Mouse (Mus musculus) gastrocnemius, postnatal 10 days (tissue): ENCODE results near the gene Maml1. TPM values are rescaled to one million over a fixed set of nuclear protein-coding genes. Genes with fewer than 3 reads are reported as not detected.

ENCODE experiments used
- DNase-seq: peaks from one replicate; pipeline ENCODE4 v3.0.0; 2021; ENCODE audit warnings: mixed read lengths
- microRNA-seq, 2 experiments: library from miRNA; unstranded; fragments of <30 nt; microRNA quantifications; one replicate each; pipeline ENCODE4 v1.2.0; 2021
- total RNA-seq, 2 experiments: library from RNA; stranded (reverse); gene quantifications; 2 replicates each; pipeline ENCODE4 v1.2.3; 2021

The Maml1 gene
- total RNA-seq, 2 experiments from 2014 or later = 11.7 to 13.9 TPM

GRCm38 (mm10) chr11:50219833-50220232, 72.3 kb downstream of the Maml1 start:
- DNase-seq = no peak

GRCm38 (mm10) chr11:50217811-50218210, 74.3 kb downstream of the Maml1 start:
- DNase-seq = no peak

GRCm38 (mm10) chr11:50216724-50217366, 75.3 kb downstream of the Maml1 start:
- DNase-seq = no peak

DNA sequence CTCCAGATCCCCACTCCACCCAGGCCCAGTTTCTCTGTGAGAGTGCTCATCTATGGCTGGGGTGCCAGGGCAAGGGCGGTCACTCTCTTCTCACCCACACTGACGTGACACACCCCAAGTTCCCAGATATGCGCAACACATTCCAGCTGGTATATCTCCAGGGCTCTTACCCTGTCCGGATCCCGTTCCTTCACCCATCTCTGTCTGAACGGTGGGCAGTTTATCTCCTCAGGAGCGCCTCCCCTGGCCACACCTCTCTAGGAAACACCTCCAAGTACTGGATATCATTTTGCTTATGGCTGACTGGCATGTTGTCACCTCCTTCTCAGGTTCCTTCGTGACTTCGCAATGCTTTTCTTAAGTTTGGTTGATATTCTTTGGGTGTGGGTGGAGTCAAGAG, 76.5 kb downstream of the Maml1 start:
- DNase-seq = no peak

DNA sequence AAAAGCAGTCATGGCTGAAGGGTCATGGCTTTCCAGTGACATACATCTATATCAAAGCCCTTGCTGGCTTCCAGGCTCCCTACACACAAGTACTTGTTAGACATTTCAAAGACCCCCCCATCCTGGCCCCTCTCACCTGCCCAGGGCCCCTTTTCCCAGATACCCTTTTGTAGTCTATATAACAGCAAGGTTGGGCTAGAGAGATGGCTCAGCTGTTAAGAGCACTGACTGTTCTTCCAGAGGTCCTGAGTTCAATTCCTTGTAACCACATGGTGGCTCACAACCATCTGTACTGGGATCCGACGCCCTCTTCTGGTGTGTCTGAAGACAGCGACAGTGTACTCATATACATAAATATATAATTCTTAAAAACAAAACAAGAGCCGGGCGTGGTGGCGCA, 77.5 kb downstream of the Maml1 start:
- DNase-seq = no peak

- peak; percentile 56 for DNase-seq
Observed at GRCm38 (mm10) chr11:50212848-50213758, 79.0 kb downstream of the Maml1 start.

DNA sequence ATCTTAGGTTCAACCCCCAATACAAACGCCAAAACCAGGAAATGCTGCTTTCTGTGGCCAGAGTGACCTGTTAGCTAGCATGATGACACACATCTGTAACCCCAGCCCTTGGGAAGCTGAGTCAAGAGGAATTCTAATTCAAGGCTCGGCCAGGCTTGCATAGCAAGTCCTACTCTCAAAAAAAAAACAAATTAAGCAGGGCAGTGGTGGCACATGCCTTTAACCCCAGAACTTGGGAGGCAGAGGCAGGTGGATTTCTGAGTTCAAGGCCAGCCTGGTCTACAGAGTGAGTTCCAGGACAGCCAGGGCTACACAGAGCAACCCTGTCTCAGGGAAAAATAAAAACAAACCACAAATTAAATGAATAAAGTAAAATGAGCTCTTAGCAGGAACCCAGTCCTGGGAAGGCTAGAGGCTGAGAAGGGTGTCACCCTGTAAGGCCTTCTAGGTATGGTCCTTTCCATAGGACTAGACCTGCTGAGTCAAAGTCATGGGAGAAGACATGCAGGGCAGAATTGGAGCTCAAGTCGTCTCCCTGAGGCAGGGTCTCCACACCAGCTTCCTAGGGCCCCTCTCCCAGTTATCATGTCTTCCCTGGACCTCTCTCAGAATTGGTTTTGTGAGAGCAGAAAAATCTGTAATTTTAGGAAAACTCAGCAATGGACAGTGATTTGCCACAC, 79.9 kb downstream of the Maml1 start:
- DNase-seq = no peak

DNA sequence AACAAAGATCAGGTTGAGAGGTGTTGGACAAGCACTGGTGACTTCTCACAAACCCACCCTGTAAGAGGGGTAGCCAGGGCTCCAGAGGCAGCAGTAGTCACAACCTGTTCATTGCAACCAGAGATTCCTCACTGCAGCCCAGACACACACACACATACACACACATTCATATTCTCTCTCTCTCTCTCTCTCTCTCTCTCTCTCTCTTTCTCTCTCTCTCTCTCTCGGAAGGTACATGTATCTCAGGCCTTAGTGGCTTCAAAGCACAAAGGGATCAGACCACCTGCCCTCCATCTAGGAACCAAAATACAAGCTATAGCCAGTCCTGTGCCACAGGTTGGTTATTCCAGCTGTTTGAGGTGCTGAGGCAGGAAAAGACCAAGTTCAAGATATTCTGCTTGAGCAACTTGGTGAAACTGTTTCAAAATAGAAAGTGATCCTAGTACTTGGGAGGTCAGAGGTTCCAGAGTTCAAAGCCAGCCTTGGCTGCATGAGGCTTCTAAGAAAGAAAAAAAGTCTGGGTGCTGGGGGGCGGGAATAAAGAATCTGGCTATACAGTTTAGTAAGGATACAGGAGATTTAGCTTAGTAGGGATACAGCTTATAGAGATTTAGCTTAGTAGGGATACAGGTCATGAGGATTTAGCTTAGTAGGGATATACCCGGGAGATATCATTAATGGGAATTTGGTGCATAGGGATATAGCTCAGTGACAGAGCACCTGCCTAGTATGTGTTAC, 80.6 kb downstream of the Maml1 start:
- DNase-seq = no peak

DNA sequence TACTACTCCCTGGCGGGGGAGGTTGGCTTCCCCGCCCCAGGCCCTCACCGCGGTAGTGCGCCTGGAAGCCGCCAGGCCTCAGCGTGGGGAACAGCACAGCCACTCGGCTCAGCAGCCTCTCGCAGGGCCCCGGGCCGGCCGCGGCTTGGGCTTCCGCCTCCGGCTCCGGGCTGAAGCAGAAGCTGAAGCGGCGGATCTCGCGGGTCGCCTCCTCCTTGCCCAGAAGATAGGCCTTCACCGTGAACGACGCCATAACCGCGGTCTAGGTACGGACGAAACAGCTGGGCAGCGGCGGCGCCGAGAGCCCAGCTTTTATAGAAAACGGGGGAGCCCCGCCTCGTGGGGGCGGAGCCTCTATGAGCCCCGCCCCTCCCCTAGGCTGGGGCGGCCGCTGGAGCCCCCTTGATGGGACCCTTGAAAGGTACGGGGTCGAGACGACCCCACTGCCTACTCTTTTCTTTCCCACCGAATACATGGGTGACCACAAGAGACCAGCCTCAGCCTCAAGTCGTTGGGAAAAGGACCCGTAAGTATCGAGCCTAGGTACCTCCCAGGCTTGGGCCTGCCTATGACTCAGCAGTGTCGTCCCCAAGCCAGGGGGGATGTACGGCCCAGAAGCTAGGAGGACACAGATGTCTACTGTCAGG, 81.5 kb downstream of the Maml1 start, which contains the start of the genes Sqstm1 and Mgat4b:
Gene Sqstm1, minus strand, starts transcription at position 323 of the 647 bp plus-strand sequence.
Gene Mgat4b, plus strand, starts transcription at position 386 of the 647 bp plus-strand sequence.
- DNase-seq = peak; percentile 87

DNA sequence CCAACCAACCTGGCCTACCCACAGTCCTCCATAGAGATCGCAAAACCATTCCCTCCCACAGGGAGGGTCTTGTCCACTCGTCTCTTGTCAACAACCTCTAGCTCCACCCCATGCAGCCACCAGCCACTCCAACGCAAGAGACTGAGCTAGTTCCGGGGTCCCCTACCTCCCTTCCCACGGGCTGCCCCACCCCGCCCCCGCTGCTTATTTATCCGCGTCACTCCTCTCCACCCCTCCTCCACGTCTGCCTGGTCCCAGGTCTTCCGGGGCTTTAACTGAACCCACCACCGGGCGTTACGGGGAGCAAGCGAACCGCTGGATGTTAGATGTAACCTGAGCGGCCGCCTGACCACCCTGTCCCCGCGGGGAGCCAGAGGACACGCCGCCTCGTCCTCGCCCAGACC, 82.0 kb downstream of the Maml1 start:
- peak; percentile 89 for DNase-seq

DNA sequence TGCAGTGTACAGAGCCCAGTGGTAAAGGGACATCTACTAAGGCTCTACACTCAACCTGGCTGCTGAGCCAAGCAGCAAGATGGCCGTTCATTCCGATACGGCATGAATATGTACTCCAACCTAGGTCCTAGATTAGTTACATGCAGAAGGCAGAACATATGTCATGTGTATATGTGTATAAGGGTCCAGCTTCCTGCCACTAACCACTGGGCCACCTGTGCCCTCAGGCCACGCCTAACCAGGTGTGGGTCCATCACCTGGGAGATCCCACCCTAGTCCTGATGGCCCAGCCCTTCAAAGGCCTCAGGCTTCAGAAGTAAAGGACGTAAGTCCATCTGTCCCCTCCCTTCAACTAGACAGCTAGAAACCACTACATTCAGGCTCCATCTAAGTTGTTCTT, 84.1 kb downstream of the Maml1 start:
- DNase-seq = no peak

DNA sequence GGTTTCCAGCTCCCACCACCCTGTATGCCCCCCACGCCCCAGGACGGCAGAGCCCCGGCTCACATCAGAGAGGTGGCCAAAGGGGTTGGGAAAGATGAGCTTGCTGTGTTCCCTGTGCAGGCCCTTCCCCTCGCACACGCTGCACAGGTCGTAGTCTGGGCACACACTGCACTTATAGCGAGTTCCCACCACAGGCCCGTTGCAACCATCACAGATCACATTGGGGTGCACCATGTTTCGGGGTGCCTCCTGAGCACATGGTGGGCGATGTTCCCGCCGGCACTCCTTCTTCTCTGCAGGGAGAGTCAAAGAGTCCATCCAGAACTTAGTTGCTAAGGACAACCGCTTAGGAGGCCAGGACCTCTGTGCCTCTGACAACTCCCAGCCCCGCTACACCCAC, 84.8 kb downstream of the Maml1 start:
- no peak for DNase-seq

- DNase-seq = no peak
Observed at GRCm38 (mm10) chr11:50206037-50206436, 86.1 kb downstream of the Maml1 start.

Small RNA genes within 50 kb of the gene (microRNA-seq; reads per million reads assigned to microRNA genes)
- gene Mir6919 = 0 reads per million in 2 experiments

Other genes starting within 250 kb of the Maml1 start
- gene Tbc1d9b, start 160.9 kb downstream of the Maml1 start, total RNA-seq = 10 to 100 TPM; 23.2 to 30.1 TPM
- 1 to 10 TPM; 6.3 to 7.5 TPM for gene Mrnip, start 117.9 kb downstream of the Maml1 start, total RNA-seq
- 100 to 1,000 TPM; 196 to 231 TPM for gene Sqstm1, start 81.5 kb downstream of the Maml1 start, total RNA-seq
- 10 to 100 TPM; 31.2 to 35.0 TPM for gene Mgat4b, start 81.4 kb downstream of the Maml1 start, total RNA-seq
- gene Ltc4s, start 53.7 kb downstream of the Maml1 start, total RNA-seq = 1 to 10 TPM; 2.3 to 3.9 TPM
- gene Canx, start 33.4 kb upstream of the Maml1 start, total RNA-seq = 100 to 1,000 TPM; 146 to 173 TPM
- gene Cby3, start 62.2 kb upstream of the Maml1 start, total RNA-seq = not detected
- 100 to 1,000 TPM; 123 to 164 TPM for gene Hnrnph1, start 84.7 kb upstream of the Maml1 start, total RNA-seq
- gene Rufy1, start 138.8 kb upstream of the Maml1 start, total RNA-seq = 10 to 100 TPM; 21.1 to 21.7 TPM